Mouse (Mus musculus) bone marrow, adult 2 months (tissue): Measurements from ENCODE around the gene Sdk2. TPM values are rescaled to one million over a fixed set of nuclear protein-coding genes. Genes with fewer than 3 reads are reported as not detected.

Source experiments
- H3K27ac ChIP-seq: fragments of 200-500 bp; 2 replicates; pipeline ENCODE4 v1.5.1; 2012; ENCODE audit warnings: low read depth, mild to moderate bottlenecking, control low read depth, inconsistent platforms, low read length; ENCODE audit not compliant: control insufficient read depth, poor library complexity, insufficient read depth
- H3K4me1 ChIP-seq: fragments of 200-500 bp; 2 replicates; pipeline ENCODE4 v1.6.1; 2011; ENCODE audit warnings: low read length; ENCODE audit not compliant: control insufficient read depth, insufficient read depth
- H3K4me3 ChIP-seq: fragments of 200-500 bp; replicated peaks from 2 replicates; pipeline ENCODE3; 2011; ENCODE audit warnings: mild to moderate bottlenecking, low read depth, low read length, control low read depth; ENCODE audit not compliant: control insufficient read depth
- CTCF ChIP-seq: fragments of 200-500 bp; IDR thresholded peaks from 2 replicates; pipeline ENCODE4 v1.5.1; 2011; ENCODE audit warnings: low read length, control low read depth; ENCODE audit not compliant: control insufficient read depth, insufficient read depth
- POLR2A ChIP-seq: fragments of 200-500 bp; IDR thresholded peaks from 2 replicates; pipeline ENCODE4 v1.6.1; 2011; ENCODE audit warnings: low read depth, mild to moderate bottlenecking, control low read depth, low read length, borderline replicate concordance; ENCODE audit not compliant: control insufficient read depth
- WGBS: fragments of 180-500 bp; shearing (Covaris S2); methylation state at CpG from one replicate; pipeline ENCODE4 v1.1.7; 2018; 5-methylcytosine and 5-hydroxymethylcytosine counted together
- polyA plus RNA-seq: library from polyadenylated mRNA; stranded (reverse); fragments of >200 nt; gene quantifications from 2 replicates; pipeline ENCODE4 v1.2.4, GENCODE M21; 2011; ENCODE audit warnings: low replicate concordance; ENCODE audit not compliant: missing spikeins, insufficient read depth, insufficient read length

Sdk2 gene
- polyA plus RNA-seq, 1 experiment: 0.17 TPM

- Histone ChIP-seq H3K4me3 (no peak overlapping the region), H3K27ac (no peak overlapping the region), H3K4me1 (no peaks in the 10 kb centered on the region; the same call in 1 of the 2 replicates)
- WGBS: 37% methylated on average over 2 of the region's 2 CpGs
- TF ChIP-seq CTCF (no peak), POLR2A (no peak)
Observed at GRCm38 (mm10) chr11:113788183-113788789, 278.6 kb downstream of the Sdk2 start.

GRCm38 (mm10) chr11:113787432-113788182 lies 279.2 kb downstream of the Sdk2 start:
- Histone ChIP-seq H3K27ac (no peak overlapping the region), H3K4me3 (no peak overlapping the region), H3K4me1 (no peaks in the 10 kb centered on the region; the same call in 1 of the 2 replicates)
- TF ChIP-seq POLR2A (no peak), CTCF (no peak)
- WGBS: 37% methylated on average over 13 of the region's 13 CpGs

GRCm38 (mm10) chr11:113787009-113787408 lies 279.8 kb downstream of the Sdk2 start:
- Histone ChIP-seq H3K4me1 (no peaks in the 10 kb centered on the region; the same call in 1 of the 2 replicates), H3K27ac (no peak overlapping the region), H3K4me3 (no peak overlapping the region)
- 12% methylated on average over 11 of the region's 11 CpGs for WGBS
- TF ChIP-seq POLR2A (no peak), CTCF (no peak)

- Histone ChIP-seq H3K27ac (no peak overlapping the region; the same call in 1 of the 2 replicates), H3K4me1 (no peaks in the 10 kb centered on the region; the same call in 1 of the 2 replicates), H3K4me3 (no peak overlapping the region)
- TF ChIP-seq POLR2A (no peak), CTCF (no peak)
- 71% methylated on average over 4 of the region's 4 CpGs for WGBS
Observed at GRCm38 (mm10) chr11:113786395-113786794, 280.5 kb downstream of the Sdk2 start.

- H3K4me3 ChIP-seq: no peak overlapping the region
- no peak for TF ChIP-seq CTCF
- TF ChIP-seq POLR2A: no peak
- peak overlapping the region; percentile 20; the same call in 1 of the 2 replicates for H3K27ac ChIP-seq
- no peaks in the 10 kb centered on the region; the same call in 1 of the 2 replicates for H3K4me1 ChIP-seq
- WGBS: 54% methylated on average over 19 of the region's 19 CpGs
Observed at GRCm38 (mm10) chr11:113785406-113786171, 281.3 kb downstream of the Sdk2 start.

GRCm38 (mm10) chr11:113784656-113785396 lies 282.0 kb downstream of the Sdk2 start:
- Histone ChIP-seq H3K27ac (no peak overlapping the region), H3K4me3 (no peak overlapping the region), H3K4me1 (no peaks in the 10 kb centered on the region; the same call in 1 of the 2 replicates)
- 83% methylated on average over 2 of the region's 2 CpGs for WGBS
- no peak for TF ChIP-seq POLR2A
- TF ChIP-seq CTCF: no peak

GRCm38 (mm10) chr11:113782496-113782895 lies 284.4 kb downstream of the Sdk2 start:
- Histone ChIP-seq H3K4me1 (peaks cover 5% of the 10 kb centered on the region), H3K4me3 (no peak overlapping the region), H3K27ac (no peak overlapping the region)
- 95% methylated on average over 2 of the region's 2 CpGs for WGBS
- no peak for TF ChIP-seq POLR2A
- no peak for TF ChIP-seq CTCF
